Mouse (Mus musculus): Measurements from ENCODE around the gene Aif1l. TPM values are rescaled to one million over a fixed set of nuclear protein-coding genes. Genes with fewer than 3 reads are reported as not detected.

Gene Aif1l
- total RNA-seq, 4 experiments from 2014 or later = 6.8 to 8.3 (median 7.7) TPM

DNA sequence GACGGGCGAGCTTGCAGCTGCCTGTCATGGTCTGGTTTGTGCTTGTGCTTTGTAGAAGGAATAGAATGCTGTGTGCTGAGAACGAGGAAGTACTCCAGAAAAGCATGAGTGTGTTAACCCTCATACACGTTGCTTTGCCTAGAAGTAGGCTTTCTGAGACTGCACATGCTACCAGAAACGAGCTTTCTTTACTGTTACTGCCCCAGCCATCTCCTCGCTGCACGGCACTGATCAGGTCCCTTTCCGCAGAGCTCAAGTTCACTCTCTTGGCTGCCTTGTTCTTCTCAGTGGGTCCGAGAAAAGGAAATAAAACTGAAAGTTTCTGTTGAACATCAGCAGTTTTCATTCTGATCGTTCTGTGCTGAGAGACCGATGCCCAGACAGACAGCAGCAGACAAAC is 58.8 kb downstream of the Aif1l start:
- no peak for DNase-seq (ENCODE audit: low spot score in 2 of 2)

DNA sequence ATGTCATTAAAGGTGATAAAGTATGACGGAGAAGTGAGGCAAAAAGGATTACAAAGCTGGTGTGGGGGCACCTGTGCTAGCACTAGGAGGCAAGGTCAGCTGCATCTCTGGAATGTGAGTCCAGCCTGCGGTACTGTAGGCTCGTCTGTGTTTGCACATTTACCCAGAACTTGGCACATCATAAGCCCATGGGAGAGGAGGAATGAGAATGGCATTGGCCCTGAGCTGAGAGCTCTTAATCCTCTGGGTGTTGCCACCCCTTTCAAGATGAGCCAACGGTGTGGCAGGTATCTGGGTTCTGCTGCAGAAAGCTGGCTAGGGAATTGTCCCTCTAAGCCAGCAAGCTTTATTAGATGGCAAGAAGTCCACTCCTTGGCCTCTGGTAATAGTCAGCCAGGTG is 69.8 kb downstream of the Aif1l start:
- DNase-seq (ENCODE audit: low spot score in 2 of 2) = no peak

DNA sequence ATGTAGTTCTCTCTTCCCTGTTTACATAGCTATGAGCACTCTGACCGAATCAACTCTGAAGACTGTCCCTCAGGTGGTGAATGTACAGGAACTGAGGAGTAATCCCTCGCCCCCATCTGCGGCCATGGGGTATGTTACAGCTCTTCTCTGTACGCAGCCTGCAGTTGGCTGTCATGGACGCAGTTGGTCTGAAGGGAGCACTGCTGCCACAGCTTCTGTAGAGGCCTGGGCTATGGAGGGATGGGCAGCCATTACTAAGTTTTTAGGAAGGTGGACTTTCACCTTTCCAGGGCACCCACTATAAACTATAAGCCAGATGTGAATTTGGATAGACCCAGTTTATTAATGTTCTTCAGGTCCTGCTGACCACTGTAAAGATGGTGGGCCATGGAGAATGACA is 70.3 kb downstream of the Aif1l start:
- DNase-seq (ENCODE audit: low spot score in 2 of 2) = no peak

Other genes with a start within 250 kb of the Aif1l start
- not detected for gene Qrfp, start 139.6 kb upstream of the Aif1l start, total RNA-seq (2022)
- gene Fibcd1, start 104.1 kb upstream of the Aif1l start, total RNA-seq (2022) = 100 to 1,000 TPM in 1 of 4 experiments, 10 to 100 TPM in 3; 82.5 to 102 (median 90.0) TPM
- gene Lamc3, start 62.8 kb upstream of the Aif1l start, total RNA-seq (2022) = 1 to 10 TPM; 6.2 to 7.0 (median 6.5) TPM
- 10 to 100 TPM; 62.3 to 69.6 (median 68.0) TPM for gene Nup214, start 24.3 kb downstream of the Aif1l start, total RNA-seq (2022)
- 1 to 10 TPM; 4.3 to 6.2 (median 5.3) TPM for gene Fam78a, start 134.7 kb downstream of the Aif1l start, total RNA-seq (2022)
- gene Plpp7, start 145.4 kb downstream of the Aif1l start, total RNA-seq (2022) = 10 to 100 TPM; 21.2 to 24.0 (median 23.4) TPM
- 100 to 1,000 TPM; 266 to 288 (median 278) TPM for gene Prrc2b, start 200.9 kb downstream of the Aif1l start, total RNA-seq (2022)